Mouse (Mus musculus): ENCODE results near the gene Ankrd40. TPM values are rescaled to one million over a fixed set of nuclear protein-coding genes. Genes with fewer than 3 reads are reported as not detected.

Gene Ankrd40
- polyA plus RNA-seq, 1 experiment, result 138 TPM

- no peak for DNase-seq (ENCODE audit: extremely low spot score in 1 of 2, low spot score in 1 of 2)
Measured at GRCm38 (mm10) chr11:94322636-94323035, 5.2 kb upstream of the Ankrd40 start.

- DNase-seq (ENCODE audit: extremely low spot score in 1 of 2, low spot score in 1 of 2), result no peak
Measured at GRCm38 (mm10) chr11:94323271-94323925, 4.4 kb upstream of the Ankrd40 start.

- DNase-seq (ENCODE audit: extremely low spot score in 1 of 2, low spot score in 1 of 2), result no peak
Measured at GRCm38 (mm10) chr11:94324618-94325017, 3.2 kb upstream of the Ankrd40 start.

- DNase-seq (ENCODE audit: extremely low spot score in 1 of 2, low spot score in 1 of 2), result no peak
Measured at GRCm38 (mm10) chr11:94326961-94327411, 815 bp upstream of the Ankrd40 start.

- DNase-seq (ENCODE audit: extremely low spot score in 1 of 2, low spot score in 1 of 2), result peak in 1 of 2 experiments; percentile 53
Measured at GRCm38 (mm10) chr11:94328644-94329025, 834 bp downstream of the Ankrd40 start.

- peak in 1 of 2 experiments; percentile 77 for DNase-seq (ENCODE audit: extremely low spot score in 1 of 2, low spot score in 1 of 2)
Measured at GRCm38 (mm10) chr11:94329270-94329891, 1.6 kb downstream of the Ankrd40 start.

- no peak for DNase-seq (ENCODE audit: extremely low spot score in 1 of 2, low spot score in 1 of 2)
Measured at GRCm38 (mm10) chr11:94330211-94330610, 2.4 kb downstream of the Ankrd40 start.

- peak in 1 of 2 experiments; percentile 57 for DNase-seq (ENCODE audit: extremely low spot score in 1 of 2, low spot score in 1 of 2)
Measured at GRCm38 (mm10) chr11:94332726-94333125, 4.9 kb downstream of the Ankrd40 start.

GRCm38 (mm10) chr11:94334386-94334968 lies 6.7 kb downstream of the Ankrd40 start:
- DNase-seq (ENCODE audit: extremely low spot score in 1 of 2, low spot score in 1 of 2), result no peak

GRCm38 (mm10) chr11:94336551-94336950 lies 8.8 kb downstream of the Ankrd40 start:
- no peak for DNase-seq (ENCODE audit: extremely low spot score in 1 of 2, low spot score in 1 of 2)

GRCm38 (mm10) chr11:94338347-94338746 lies 10.5 kb downstream of the Ankrd40 start:
- no peak for DNase-seq (ENCODE audit: extremely low spot score in 1 of 2, low spot score in 1 of 2)

- DNase-seq (ENCODE audit: extremely low spot score in 1 of 2, low spot score in 1 of 2), result peak in 1 of 2 experiments; percentile 74
Measured at GRCm38 (mm10) chr11:94339732-94340585, 12.2 kb downstream of the Ankrd40 start.

- no peak for DNase-seq (ENCODE audit: extremely low spot score in 1 of 2, low spot score in 1 of 2)
Measured at GRCm38 (mm10) chr11:94340948-94341933, 13.4 kb downstream of the Ankrd40 start.

- DNase-seq (ENCODE audit: extremely low spot score in 1 of 2, low spot score in 1 of 2), result no peak
Measured at GRCm38 (mm10) chr11:94342114-94342905, 14.5 kb downstream of the Ankrd40 start.

GRCm38 (mm10) chr11:94343955-94344358 lies 16.2 kb downstream of the Ankrd40 start:
- no peak for DNase-seq (ENCODE audit: extremely low spot score in 1 of 2, low spot score in 1 of 2)

- no peak for DNase-seq (ENCODE audit: extremely low spot score in 1 of 2, low spot score in 1 of 2)
Measured at GRCm38 (mm10) chr11:94344470-94344869, 16.7 kb downstream of the Ankrd40 start.

- DNase-seq (ENCODE audit: extremely low spot score in 1 of 2, low spot score in 1 of 2), result no peak
Measured at GRCm38 (mm10) chr11:94345926-94346325, 18.1 kb downstream of the Ankrd40 start.

GRCm38 (mm10) chr11:94346611-94347010 lies 18.8 kb downstream of the Ankrd40 start:
- DNase-seq (ENCODE audit: extremely low spot score in 1 of 2, low spot score in 1 of 2), result no peak

- no peak for DNase-seq (ENCODE audit: extremely low spot score in 1 of 2, low spot score in 1 of 2)
Measured at GRCm38 (mm10) chr11:94347063-94347575, 19.3 kb downstream of the Ankrd40 start.
